Mouse (Mus musculus) heart, postnatal 0 days (tissue): ENCODE measurements around the gene 1700030J22Rik.

Experiments
- CTCF ChIP-seq: IDR thresholded peaks from 2 replicates; pipeline ENCODE4 v1.5.1; 2016; ENCODE audit warnings: antibody characterized with exemption, control low read depth, low read depth
- EP300 ChIP-seq: IDR thresholded peaks from 2 replicates; pipeline ENCODE4 v1.6.1; 2016; ENCODE audit warnings: antibody characterized with exemption, low read depth

DNA sequence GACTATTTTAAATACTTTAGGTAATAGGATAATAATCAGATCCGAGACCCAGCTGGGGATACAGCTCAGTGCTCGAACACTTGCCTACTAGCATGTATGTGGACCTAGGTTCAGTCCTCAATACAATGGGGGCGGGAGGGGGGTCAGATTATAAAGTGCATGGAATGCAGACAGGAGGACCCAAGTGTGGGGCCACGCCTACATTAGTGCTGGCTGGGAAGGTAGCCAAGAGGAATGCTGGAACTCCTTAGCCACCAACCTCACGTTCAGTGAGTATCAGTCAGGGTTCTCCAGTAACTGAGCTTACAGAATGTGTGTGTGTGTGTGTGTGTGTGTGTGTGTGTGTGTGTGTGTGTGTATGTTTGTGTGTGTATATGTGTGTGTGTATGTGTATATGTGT is 27.4 kb downstream of the 1700030J22Rik start:
- TF ChIP-seq CTCF (no peak), EP300 (no peak)
